Mouse (Mus musculus) lung, embryonic 16.5 days (tissue): ENCODE results near the gene Tbca. TPM values are rescaled to one million over a fixed set of nuclear protein-coding genes. Genes with fewer than 3 reads are reported as not detected.

ENCODE experiments used
- ATAC-seq: fragments of 200-750 bp; cut with Nextera tagmentation; 2 replicates; pipeline ENCODE4 v1.8.0; 2017; ENCODE audit warnings: low read depth, mild to moderate bottlenecking, moderate library complexity
- H3K27ac ChIP-seq: fragments of 300-500 bp; sonication (generic); 2 replicates; pipeline ENCODE4 v1.5.1; 2014; ENCODE audit warnings: mild to moderate bottlenecking, control low read depth, low read length
- H3K27me3 ChIP-seq: fragments of 300-500 bp; sonication (generic); 2 replicates; pipeline ENCODE4 v1.6.1; 2014; ENCODE audit warnings: low read depth, low read length, mixed read lengths; ENCODE audit not compliant: control insufficient read depth, insufficient read depth
- H3K36me3 ChIP-seq: fragments of 300-500 bp; sonication (generic); 2 replicates; pipeline ENCODE4 v1.6.1; 2014; ENCODE audit warnings: low read length; ENCODE audit not compliant: control insufficient read depth, insufficient read depth
- H3K4me1 ChIP-seq: fragments of 300-500 bp; sonication (generic); replicated peaks from 2 replicates; pipeline ENCODE4 v1.6.1; 2014; ENCODE audit warnings: low read length, mixed read lengths; ENCODE audit not compliant: control insufficient read depth, insufficient read depth
- H3K4me2 ChIP-seq: fragments of 300-500 bp; sonication (generic); 2 replicates; pipeline ENCODE4 v1.6.1; 2014; ENCODE audit warnings: low read depth, low read length, control low read depth
- H3K4me3 ChIP-seq: fragments of 300-500 bp; sonication (generic); 2 replicates; pipeline ENCODE4 v1.5.1; 2014; ENCODE audit warnings: mild to moderate bottlenecking, low read length, control low read depth
- H3K9ac ChIP-seq: fragments of 300-500 bp; sonication (generic); 2 replicates; pipeline ENCODE4 v1.6.1; 2014; ENCODE audit warnings: low read length, control low read depth
- H3K9me3 ChIP-seq: fragments of 300-500 bp; sonication (generic); 2 replicates; pipeline ENCODE4 v1.6.1; 2016; ENCODE audit warnings: low read length; ENCODE audit not compliant: control insufficient read depth
- WGBS: fragments of 180-500 bp; shearing (Covaris S2); extraction: QIAGEN DNeasy Blood & Tissue Kit; methylation state at CpG from one replicate; pipeline ENCODE4 v1.1.7; 2014; 5-methylcytosine and 5-hydroxymethylcytosine counted together
- polyA plus RNA-seq: library from polyadenylated mRNA; unstranded; fragments of >200 nt; fragmentation: Nextera tagmentation; extraction: Ambion mirVana; gene quantifications from 2 replicates; pipeline ENCODE4 v1.2.1, GENCODE M21; 2015

The Tbca gene
- polyA plus RNA-seq, 1 experiment from 2014 or later, result 225 TPM

DNA sequence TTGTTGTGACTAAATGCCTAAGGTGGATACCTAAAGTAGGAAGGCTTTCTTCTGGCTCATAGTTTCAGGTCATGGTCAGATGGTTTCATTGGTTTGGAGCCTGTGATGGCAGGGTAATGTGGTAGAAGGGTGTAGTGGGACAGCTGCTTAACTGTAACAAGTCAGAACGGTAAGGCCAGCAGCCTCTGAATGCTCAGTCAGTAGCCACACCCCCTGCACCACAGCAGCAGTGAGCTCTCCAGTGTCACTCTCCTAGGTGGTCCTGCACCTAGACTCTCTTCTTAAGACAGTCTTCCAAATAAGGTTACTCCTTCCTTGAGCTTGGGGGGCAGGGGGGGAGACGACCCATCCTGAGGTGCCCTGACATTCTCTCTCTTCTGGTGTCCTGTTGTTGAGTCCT lies 39.1 kb downstream of the Tbca start:
- no peak overlapping the region for H3K27ac ChIP-seq
- H3K9ac ChIP-seq, result no peak overlapping the region
- no peak overlapping the region for H3K4me2 ChIP-seq
- WGBS, result 38% methylated on average over 2 of the region's 2 CpGs
- ATAC-seq, result no peak
- 0 out of 2 replicates have a peak, but pooled peaks cover 3% of the 10 kb centered on the region for H3K36me3 ChIP-seq
- H3K4me3 ChIP-seq, result no peak overlapping the region
- peaks cover 11% of the 10 kb centered on the region for H3K4me1 ChIP-seq
- no peaks in the 10 kb centered on the region for H3K9me3 ChIP-seq
- H3K27me3 ChIP-seq, result no peaks in the 10 kb centered on the region

GRCm38 (mm10) chr13:94838047-94838720 lies 49.5 kb downstream of the Tbca start:
- peaks cover 12% of the 10 kb centered on the region; the same call in 1 of the 2 replicates for H3K36me3 ChIP-seq
- WGBS, result 52% methylated on average over 5 of the region's 5 CpGs

DNA sequence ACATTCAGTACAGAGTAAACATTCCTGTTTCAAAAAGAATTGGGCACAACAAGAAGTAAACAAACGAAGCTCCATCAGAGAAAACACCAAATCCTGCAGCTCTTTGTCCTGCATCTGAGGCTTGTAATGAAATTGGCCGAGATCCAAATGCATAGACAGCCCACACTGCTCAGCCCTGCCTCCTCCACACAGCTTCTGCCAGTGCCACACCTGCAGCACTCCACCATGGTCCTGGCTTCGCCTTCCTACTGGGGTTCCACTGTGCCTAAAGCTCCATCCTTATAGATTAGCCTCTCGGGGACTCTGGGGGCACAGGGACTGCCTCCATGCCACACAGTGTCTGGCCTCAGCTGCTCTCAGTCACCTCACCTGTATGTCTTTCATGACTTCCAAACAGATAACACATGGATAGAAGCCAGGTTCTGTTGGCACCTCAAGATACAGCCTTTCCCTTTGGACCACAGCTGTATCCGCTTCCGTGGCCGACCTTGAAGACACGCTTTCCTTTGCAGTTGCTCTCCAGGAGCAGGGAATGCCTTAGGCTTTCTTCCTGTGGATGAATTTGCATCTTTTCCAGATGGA lies 50.1 kb downstream of the Tbca start:
- H3K9me3 ChIP-seq, result no peaks in the 10 kb centered on the region
- no peak overlapping the region for H3K4me3 ChIP-seq
- peaks cover 6% of the 10 kb centered on the region; the same call in 1 of the 2 replicates for H3K4me1 ChIP-seq
- no peak overlapping the region for H3K27ac ChIP-seq
- no peak overlapping the region for H3K4me2 ChIP-seq
- ATAC-seq, result 0 out of 2 replicates have a peak, but pooled peaks have one; percentile 41
- H3K9ac ChIP-seq, result no peak overlapping the region
- no peaks in the 10 kb centered on the region for H3K27me3 ChIP-seq
- peaks cover 14% of the 10 kb centered on the region; the same call in 1 of the 2 replicates for H3K36me3 ChIP-seq
- WGBS, result 84% methylated on average over 8 of the region's 8 CpGs

More at GRCm38 (mm10) chr13:94838047-94838720, 49.5 kb downstream of the Tbca start:
- no peak overlapping the region for H3K4me3 ChIP-seq
- H3K4me1 ChIP-seq, result peaks cover 6% of the 10 kb centered on the region; the same call in 1 of the 2 replicates
- H3K27ac ChIP-seq, result no peak overlapping the region
- H3K4me2 ChIP-seq, result no peak overlapping the region
- H3K27me3 ChIP-seq, result no peaks in the 10 kb centered on the region
- H3K9me3 ChIP-seq, result no peaks in the 10 kb centered on the region
- ATAC-seq, result no peak
- H3K9ac ChIP-seq, result no peak overlapping the region

DNA sequence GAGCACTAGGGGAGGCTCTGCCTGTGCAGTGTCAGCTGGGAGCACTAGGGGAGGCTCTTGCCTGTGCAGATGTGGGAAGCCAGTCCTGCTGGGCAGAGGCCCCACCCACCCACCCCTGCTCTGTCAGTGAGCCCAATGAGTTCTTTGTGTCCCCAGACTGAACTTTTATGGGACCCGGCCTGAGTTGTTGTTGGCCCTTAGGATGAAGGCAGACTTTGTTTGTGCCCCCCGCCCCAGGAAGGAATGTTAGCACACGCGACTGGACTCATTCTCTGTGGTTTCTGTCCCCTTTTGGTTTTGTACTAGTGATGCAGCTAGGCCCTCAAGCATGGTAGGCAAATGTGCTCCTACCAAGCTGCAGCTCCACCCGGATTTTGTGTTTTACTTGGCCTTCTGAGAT lies 54.5 kb downstream of the Tbca start:
- WGBS, result 77% methylated on average over 5 of the region's 5 CpGs
- ATAC-seq, result no peak
- no peaks in the 10 kb centered on the region for H3K9me3 ChIP-seq
- no peak overlapping the region for H3K27ac ChIP-seq
- H3K36me3 ChIP-seq, result peaks cover 10% of the 10 kb centered on the region; the same call in 1 of the 2 replicates
- H3K4me1 ChIP-seq, result peaks cover 2% of the 10 kb centered on the region; the same call in 1 of the 2 replicates
- H3K9ac ChIP-seq, result no peak overlapping the region
- no peak overlapping the region for H3K4me3 ChIP-seq
- no peaks in the 10 kb centered on the region; the same call in 1 of the 2 replicates for H3K27me3 ChIP-seq
- no peak overlapping the region for H3K4me2 ChIP-seq

DNA sequence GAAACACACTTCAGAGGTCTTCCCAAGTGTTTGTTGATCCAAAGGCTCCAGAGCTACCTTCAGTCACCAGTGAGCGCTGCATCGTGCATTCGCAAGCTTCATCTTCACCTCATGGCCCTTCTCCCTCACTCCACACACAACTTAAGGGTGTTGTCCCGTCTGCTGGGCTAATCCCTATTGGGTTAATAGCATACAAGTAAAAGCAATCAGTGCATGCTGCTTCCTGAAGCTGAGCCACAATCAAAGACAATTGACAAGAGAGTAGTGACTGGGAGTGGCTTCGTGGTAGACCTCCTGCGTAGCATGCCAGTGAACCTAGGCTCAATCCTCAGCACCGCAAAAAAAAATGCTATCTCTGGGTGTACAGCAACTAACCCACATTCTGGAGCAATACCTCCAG lies 59.2 kb downstream of the Tbca start:
- H3K4me1 ChIP-seq, result no peaks in the 10 kb centered on the region
- no peaks in the 10 kb centered on the region; the same call in 1 of the 2 replicates for H3K27me3 ChIP-seq
- 58% methylated on average over 7 of the region's 7 CpGs for WGBS
- peaks cover 2% of the 10 kb centered on the region; the same call in 1 of the 2 replicates for H3K36me3 ChIP-seq
- no peaks in the 10 kb centered on the region for H3K9me3 ChIP-seq
- H3K4me2 ChIP-seq, result no peak overlapping the region
- H3K4me3 ChIP-seq, result no peak overlapping the region
- no peak for ATAC-seq
- H3K9ac ChIP-seq, result no peak overlapping the region
- no peak overlapping the region for H3K27ac ChIP-seq

DNA sequence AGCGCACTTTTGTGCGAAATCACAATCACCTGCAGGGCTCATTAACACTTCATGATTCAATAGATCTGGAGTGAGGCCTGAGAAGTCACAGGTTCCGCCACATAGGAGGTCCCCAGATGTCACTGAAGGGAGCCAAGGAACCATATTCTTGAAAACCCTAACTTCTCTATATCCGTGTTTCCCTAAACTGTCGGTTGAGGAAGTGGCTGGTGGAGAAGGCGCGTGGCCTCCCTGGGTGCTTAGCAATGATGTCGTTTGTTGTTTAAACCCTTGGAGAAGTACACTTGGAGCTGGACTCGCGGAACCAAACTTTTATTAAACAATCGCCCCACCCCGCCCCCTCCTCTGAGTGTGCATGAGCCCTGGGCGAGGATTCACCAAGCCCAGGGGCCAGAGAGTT lies 60.6 kb downstream of the Tbca start:
- H3K36me3 ChIP-seq, result no peaks in the 10 kb centered on the region
- H3K4me3 ChIP-seq, result no peak overlapping the region
- no peak overlapping the region for H3K27ac ChIP-seq
- H3K4me1 ChIP-seq, result no peaks in the 10 kb centered on the region
- H3K4me2 ChIP-seq, result no peak overlapping the region
- no peak overlapping the region for H3K9ac ChIP-seq
- no peak for ATAC-seq
- WGBS, result 35% methylated on average over 13 of the region's 13 CpGs
- H3K27me3 ChIP-seq, result no peaks in the 10 kb centered on the region; the same call in 1 of the 2 replicates
- H3K9me3 ChIP-seq, result no peaks in the 10 kb centered on the region

DNA sequence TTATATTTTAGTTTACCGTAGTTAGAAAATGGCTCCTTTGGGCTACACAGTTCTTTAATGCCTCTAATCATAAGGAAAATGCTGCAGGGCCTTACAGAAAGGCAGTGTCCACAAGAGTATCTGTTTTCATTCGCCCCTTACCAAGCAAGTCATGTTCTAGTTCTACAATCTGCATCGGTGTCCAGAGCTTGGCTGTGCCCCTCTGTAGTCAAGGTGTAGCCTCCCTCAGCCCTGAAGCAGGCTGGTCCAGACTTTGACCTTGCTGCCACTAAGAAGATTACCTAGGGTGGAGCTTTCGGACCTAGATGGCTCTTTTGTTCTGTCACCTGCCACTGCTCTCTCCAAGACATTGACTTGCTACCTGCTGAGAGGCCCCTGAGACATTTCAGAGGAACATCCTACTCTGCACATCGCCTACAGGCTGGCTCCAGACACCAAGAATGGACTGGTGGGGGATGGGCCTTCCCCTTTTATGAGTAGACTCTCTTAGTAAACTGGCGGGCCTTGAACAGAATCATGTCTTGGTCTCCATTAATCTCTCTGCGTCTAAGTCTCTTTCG lies 69.4 kb downstream of the Tbca start:
- no peaks in the 10 kb centered on the region for H3K9me3 ChIP-seq
- no peak overlapping the region for H3K27ac ChIP-seq
- peaks cover 4% of the 10 kb centered on the region; the same call in 1 of the 2 replicates for H3K27me3 ChIP-seq
- WGBS, result 74% methylated on average over 8 of the region's 8 CpGs
- no peak overlapping the region for H3K9ac ChIP-seq
- H3K36me3 ChIP-seq, result no peaks in the 10 kb centered on the region
- no peaks in the 10 kb centered on the region for H3K4me1 ChIP-seq
- H3K4me3 ChIP-seq, result no peak overlapping the region
- ATAC-seq, result no peak
- no peak overlapping the region for H3K4me2 ChIP-seq

DNA sequence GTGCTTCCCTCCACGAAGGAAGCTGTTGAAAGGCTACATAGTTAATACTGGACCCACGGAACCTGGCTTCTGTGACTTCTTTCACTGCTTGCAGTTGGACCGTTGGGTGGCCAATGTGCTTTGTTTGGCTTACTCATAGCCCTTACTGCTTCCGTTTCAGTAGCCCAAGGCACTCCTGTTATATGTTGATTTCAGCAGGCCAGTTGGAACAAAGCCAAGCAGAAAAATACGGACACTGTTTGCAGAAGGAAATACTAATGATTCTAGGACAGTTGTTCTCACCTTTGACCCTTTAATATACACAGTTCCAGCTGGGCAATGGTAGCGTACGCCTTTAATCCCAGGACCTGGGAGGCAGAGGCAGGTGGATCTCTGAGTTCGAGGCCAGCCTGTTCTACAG lies 70.5 kb downstream of the Tbca start:
- Histone ChIP-seq H3K9me3 (no peaks in the 10 kb centered on the region), H3K36me3 (no peaks in the 10 kb centered on the region), H3K4me1 (no peaks in the 10 kb centered on the region), H3K4me2 (no peak overlapping the region), H3K27me3 (peaks cover 5% of the 10 kb centered on the region; the same call in 1 of the 2 replicates), H3K9ac (no peak overlapping the region), H3K4me3 (no peak overlapping the region), H3K27ac (no peak overlapping the region)
- ATAC-seq, result no peak
- WGBS, result 55% methylated on average over 8 of the region's 8 CpGs

DNA sequence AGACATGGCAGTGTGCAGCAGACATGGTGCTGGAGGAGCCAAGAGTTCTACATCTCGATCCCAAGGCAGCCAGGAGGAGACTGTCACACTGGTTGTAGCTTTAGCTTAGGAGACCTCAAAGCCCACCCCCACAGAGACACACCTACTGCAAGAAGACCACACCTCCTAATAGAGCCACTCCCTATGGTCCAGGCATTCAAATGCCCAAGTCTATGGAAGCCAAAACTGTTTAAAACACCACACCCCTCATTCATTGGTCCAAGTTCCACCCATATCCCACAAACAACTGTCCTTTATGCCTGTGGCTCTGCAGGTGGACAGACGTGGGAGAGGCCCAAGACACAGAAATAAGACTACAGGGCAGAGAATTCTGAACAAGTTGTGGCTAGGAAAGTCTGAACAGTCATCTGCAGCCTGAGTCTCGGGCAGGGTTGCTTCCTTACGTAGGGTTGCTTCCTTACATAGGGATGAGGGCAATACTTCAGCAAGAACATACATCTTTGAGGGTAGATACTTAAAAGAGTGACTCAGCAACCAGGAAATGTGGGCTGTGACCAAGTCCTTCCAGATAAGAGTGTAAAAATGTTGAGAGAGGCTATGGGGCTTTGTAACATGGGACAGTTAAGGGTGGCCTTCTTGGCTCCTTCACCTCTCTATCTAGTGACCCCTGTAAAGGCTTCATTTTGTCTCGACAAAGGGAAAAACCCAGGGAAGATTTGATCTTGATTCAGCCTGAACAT lies 74.0 kb downstream of the Tbca start:
- Histone ChIP-seq H3K36me3 (no peaks in the 10 kb centered on the region), H3K9ac (no peak overlapping the region), H3K27me3 (peaks cover 21% of the 10 kb centered on the region), H3K4me2 (no peak overlapping the region), H3K4me1 (no peaks in the 10 kb centered on the region), H3K27ac (no peak overlapping the region), H3K4me3 (no peak overlapping the region), H3K9me3 (no peaks in the 10 kb centered on the region)
- no peak for ATAC-seq
- WGBS, result 56% methylated on average over 5 of the region's 5 CpGs
